Mouse (Mus musculus): Measurements from ENCODE around the gene Ube2g1. TPM values are rescaled to one million over a fixed set of nuclear protein-coding genes. Genes with fewer than 3 reads are reported as not detected.

The Ube2g1 gene
- polyA plus RNA-seq, 2 experiments: 7.5 to 21.7 TPM

DNA sequence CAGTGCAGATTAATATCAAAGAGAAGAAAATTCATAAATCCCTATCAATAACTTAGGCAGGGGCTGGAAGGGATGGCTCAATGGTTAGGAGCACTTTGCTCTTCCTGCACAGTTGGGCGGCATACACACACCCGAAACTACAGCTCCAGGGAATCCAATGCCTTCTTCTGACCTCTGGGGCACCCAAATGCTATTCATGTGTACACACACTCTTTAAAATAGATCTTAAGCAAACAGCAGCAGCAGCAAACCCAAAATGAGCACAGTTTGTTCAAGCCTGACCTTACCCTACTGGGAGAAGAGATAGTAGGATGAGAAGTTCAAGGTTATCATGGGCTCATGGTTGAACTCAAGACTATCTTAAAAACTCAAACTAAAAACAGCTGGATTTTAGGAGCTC is 24.0 kb upstream of the Ube2g1 start:
- DNase-seq (ENCODE audit: low read depth in 3 of 3, low spot score in 3 of 3): no peak
- H3K9ac ChIP-seq (replicated peaks): no peak overlapping the region
- 71% methylated on average over 2 of the region's 2 CpGs for WGBS (ENCODE audit: insufficient replicate concordance)
- no peaks in the 10 kb centered on the region for H3K36me3 ChIP-seq (replicated peaks; ENCODE audit: control insufficient read depth, insufficient read depth, low read depth)
- peaks cover 0 to 14% of the 10 kb centered on the region in 2 experiments; a peak in 2 of 4 replicates for H3K4me1 ChIP-seq (replicated peaks; ENCODE audit: control insufficient read depth in 2 of 2, insufficient read depth in 2 of 2, low read length in 1 of 2)
- no peak for ATAC-seq (ENCODE audit: insufficient read depth)
- H3K27ac ChIP-seq: no peak overlapping the region
- no peaks in the 10 kb centered on the region for H3K9me3 ChIP-seq (ENCODE audit: control insufficient read depth, low read length)
- no peak overlapping the region for H3K4me2 ChIP-seq (ENCODE audit: low read depth)
- no peak overlapping the region for H3K4me3 ChIP-seq (ENCODE audit: insufficient read depth in 1 of 2, low read depth in 2 of 2, low read length in 2 of 2)
- no peak for TF ChIP-seq EP300 (IDR thresholded peaks at IDR 0.05; ENCODE audit: low read depth)
- no peak for TF ChIP-seq CTCF (IDR thresholded peaks at IDR 0.05; ENCODE audit: low read depth)
- H3K27me3 ChIP-seq (ENCODE audit: control insufficient read depth, insufficient read depth, low read length): no peaks in the 10 kb centered on the region

DNA sequence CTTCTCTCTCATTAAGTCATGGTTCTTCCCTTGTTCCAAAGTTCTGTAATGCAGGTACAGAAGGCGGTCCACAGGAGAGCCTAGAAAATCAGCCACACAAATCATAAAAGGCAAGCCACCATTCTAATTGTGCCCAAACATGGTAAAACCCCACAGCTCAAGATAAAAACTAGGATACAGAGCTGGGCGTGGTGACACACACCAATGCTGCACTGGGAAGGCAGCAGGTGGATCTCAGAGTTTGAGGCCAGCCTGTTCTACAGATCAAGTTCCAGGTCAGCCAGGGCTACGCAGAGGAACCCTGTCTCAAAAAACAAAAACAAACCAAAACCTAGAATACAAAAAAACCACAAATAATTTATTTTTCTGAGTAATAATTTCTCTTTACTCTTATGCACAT is 20.5 kb upstream of the Ube2g1 start:
- H3K36me3 ChIP-seq (replicated peaks; ENCODE audit: control insufficient read depth, insufficient read depth, low read depth): no peaks in the 10 kb centered on the region
- no peak for TF ChIP-seq CTCF (IDR thresholded peaks at IDR 0.05; ENCODE audit: low read depth)
- no peak for TF ChIP-seq EP300 (IDR thresholded peaks at IDR 0.05; ENCODE audit: low read depth)
- H3K4me2 ChIP-seq (ENCODE audit: low read depth): no peak overlapping the region
- no peak overlapping the region for H3K4me3 ChIP-seq (ENCODE audit: insufficient read depth in 1 of 2, low read depth in 2 of 2, low read length in 2 of 2)
- WGBS (ENCODE audit: insufficient replicate concordance): 48% methylated on average over 3 of the region's 3 CpGs
- no peak overlapping the region for H3K27ac ChIP-seq
- H3K9me3 ChIP-seq (ENCODE audit: control insufficient read depth, low read length): no peaks in the 10 kb centered on the region
- no peak overlapping the region for H3K9ac ChIP-seq (replicated peaks)
- no peak for ATAC-seq (ENCODE audit: insufficient read depth)
- DNase-seq (ENCODE audit: low read depth in 3 of 3, low spot score in 3 of 3): no peak
- no peaks in the 10 kb centered on the region for H3K27me3 ChIP-seq (ENCODE audit: control insufficient read depth, insufficient read depth, low read length)
- peaks cover 0 to 14% of the 10 kb centered on the region in 2 experiments; a peak in 2 of 4 replicates for H3K4me1 ChIP-seq (replicated peaks; ENCODE audit: control insufficient read depth in 2 of 2, insufficient read depth in 2 of 2, low read length in 1 of 2)

DNA sequence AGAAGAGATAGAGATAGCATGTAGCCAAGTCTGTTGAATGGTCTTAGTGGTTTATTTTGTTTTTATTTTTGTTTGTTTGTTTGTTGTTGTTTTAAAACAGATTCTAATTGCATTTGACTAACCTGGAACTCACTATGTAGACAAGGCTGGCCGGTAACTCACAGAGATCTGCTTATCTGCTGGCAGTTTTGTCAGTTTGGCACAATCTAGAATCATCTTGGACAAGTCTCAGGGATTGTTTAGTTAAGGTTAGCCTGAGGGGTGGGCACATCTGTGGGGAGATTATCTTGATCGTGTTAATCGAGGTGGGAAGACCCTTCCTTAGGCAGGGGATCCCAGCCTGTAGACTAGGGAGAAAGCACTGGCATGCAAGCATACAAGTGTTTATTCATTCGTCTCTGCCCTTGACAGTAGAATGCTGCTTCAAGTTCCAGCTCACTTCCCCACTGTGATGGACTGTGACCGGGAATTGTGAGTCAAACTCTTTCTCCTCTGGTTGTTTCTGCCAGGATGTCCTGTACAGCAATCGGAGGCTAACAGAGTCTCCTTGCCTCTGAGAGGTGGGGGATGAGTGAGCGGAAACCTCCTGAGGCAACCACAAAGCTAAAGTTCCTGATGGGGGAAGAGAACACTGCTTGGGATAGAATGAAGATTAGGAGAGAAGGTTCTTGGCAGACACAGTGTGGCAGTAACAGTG is 19.4 kb upstream of the Ube2g1 start:
- no peak overlapping the region for H3K4me3 ChIP-seq (ENCODE audit: insufficient read depth in 1 of 2, low read depth in 2 of 2, low read length in 2 of 2)
- H3K9me3 ChIP-seq (ENCODE audit: control insufficient read depth, low read length): no peaks in the 10 kb centered on the region
- H3K27ac ChIP-seq: no peak overlapping the region
- no peak overlapping the region for H3K4me2 ChIP-seq (ENCODE audit: low read depth)
- DNase-seq (ENCODE audit: low read depth in 3 of 3, low spot score in 3 of 3) (no peak), ATAC-seq (ENCODE audit: insufficient read depth) (no peak)
- WGBS (ENCODE audit: insufficient replicate concordance): 16% methylated on average over 7 of the region's 7 CpGs
- no peaks in the 10 kb centered on the region for H3K27me3 ChIP-seq (ENCODE audit: control insufficient read depth, insufficient read depth, low read length)
- TF ChIP-seq CTCF (IDR thresholded peaks at IDR 0.05; ENCODE audit: low read depth) (no peak), EP300 (IDR thresholded peaks at IDR 0.05; ENCODE audit: low read depth) (no peak)
- H3K4me1 ChIP-seq (replicated peaks; ENCODE audit: control insufficient read depth in 2 of 2, insufficient read depth in 2 of 2, low read length in 1 of 2): peaks cover 0 to 13% of the 10 kb centered on the region in 2 experiments; a peak in 2 of 4 replicates
- H3K9ac ChIP-seq (replicated peaks): no peak overlapping the region
- H3K36me3 ChIP-seq (replicated peaks; ENCODE audit: control insufficient read depth, insufficient read depth, low read depth): no peaks in the 10 kb centered on the region

DNA sequence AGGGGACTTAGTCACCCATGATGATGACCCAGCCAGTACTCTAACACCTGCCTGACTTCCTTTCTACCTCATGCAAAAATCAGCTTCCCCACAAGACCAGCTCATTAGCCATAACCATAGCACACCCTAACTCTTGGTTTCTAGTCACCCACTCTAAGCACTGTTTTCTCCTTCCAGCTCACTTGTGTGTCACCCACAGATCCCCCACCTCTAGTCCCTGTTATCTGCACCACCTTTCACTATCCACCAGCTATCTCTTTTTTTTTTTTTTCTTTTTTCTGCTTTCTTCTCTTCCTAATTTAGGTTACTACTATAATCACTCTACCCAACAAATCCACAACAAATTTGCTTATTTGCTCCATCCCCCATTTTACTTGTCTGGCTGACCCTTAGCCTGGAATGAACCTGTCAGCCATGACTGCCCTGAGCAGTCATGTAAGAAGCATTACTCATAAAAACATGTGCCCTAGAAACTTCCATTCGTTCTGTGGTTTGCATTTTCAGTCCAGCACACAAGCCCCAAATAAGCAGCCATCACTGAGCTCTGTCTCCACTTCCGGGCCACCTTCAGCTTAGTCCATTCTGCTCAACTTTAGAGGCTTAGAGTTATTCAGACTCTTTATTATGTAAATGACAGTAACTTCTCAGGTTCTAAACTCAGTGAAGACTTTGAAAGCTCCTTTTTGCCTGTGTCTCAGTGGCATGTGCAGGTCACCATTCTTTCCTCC is 11.9 kb upstream of the Ube2g1 start:
- H3K27me3 ChIP-seq (ENCODE audit: control insufficient read depth, insufficient read depth, low read length): no peaks in the 10 kb centered on the region
- WGBS (ENCODE audit: insufficient replicate concordance): 53% methylated on average over 2 of the region's 2 CpGs

DNA sequence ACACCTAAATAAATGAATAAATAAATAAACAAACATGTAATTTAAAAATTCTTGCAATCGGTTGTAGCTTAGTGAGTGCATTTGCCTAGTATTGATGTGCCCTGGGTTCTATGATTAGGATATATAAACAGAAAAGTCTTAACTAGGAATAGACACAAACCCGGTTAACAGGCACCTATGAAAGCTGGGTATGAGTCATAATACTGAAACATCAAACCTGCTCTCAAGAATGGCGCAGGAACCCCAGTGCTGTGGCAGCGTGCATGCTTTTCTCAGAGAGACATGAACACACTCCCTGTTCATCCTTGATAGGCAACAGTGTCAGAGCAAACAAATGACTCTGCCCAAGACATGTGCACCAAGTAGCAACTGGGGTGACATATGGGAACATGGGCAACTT is 9.3 kb upstream of the Ube2g1 start:
- H3K4me3 ChIP-seq (ENCODE audit: insufficient read depth in 1 of 2, low read depth in 2 of 2, low read length in 2 of 2): no peak overlapping the region
- no peak overlapping the region for H3K4me2 ChIP-seq (ENCODE audit: low read depth)
- no peaks in the 10 kb centered on the region for H3K27me3 ChIP-seq (ENCODE audit: control insufficient read depth, insufficient read depth, low read length)
- no peaks in the 10 kb centered on the region for H3K36me3 ChIP-seq (replicated peaks; ENCODE audit: control insufficient read depth, insufficient read depth, low read depth)
- H3K9ac ChIP-seq (replicated peaks): no peak overlapping the region
- TF ChIP-seq EP300 (IDR thresholded peaks at IDR 0.05; ENCODE audit: low read depth): no peak
- no peak for TF ChIP-seq CTCF (IDR thresholded peaks at IDR 0.05; ENCODE audit: low read depth)
- H3K9me3 ChIP-seq (ENCODE audit: control insufficient read depth, low read length): no peaks in the 10 kb centered on the region
- WGBS (ENCODE audit: insufficient replicate concordance): 71% methylated on average over 4 of the region's 4 CpGs
- 0 out of 4 replicates have a peak, but pooled peaks cover 0 to 2% of the 10 kb centered on the region in 2 experiments for H3K4me1 ChIP-seq (replicated peaks; ENCODE audit: control insufficient read depth in 2 of 2, insufficient read depth in 2 of 2, low read length in 1 of 2)
- ATAC-seq (ENCODE audit: insufficient read depth) (no peak), DNase-seq (ENCODE audit: low read depth in 3 of 3, low spot score in 3 of 3) (no peak)
- H3K27ac ChIP-seq: no peak overlapping the region

More for the DNA sequence above, 11.9 kb upstream of the Ube2g1 start:
- TF ChIP-seq CTCF (IDR thresholded peaks at IDR 0.05; ENCODE audit: low read depth) (no peak), EP300 (IDR thresholded peaks at IDR 0.05; ENCODE audit: low read depth) (no peak)
- ATAC-seq (ENCODE audit: insufficient read depth) (no peak), DNase-seq (ENCODE audit: low read depth in 3 of 3, low spot score in 3 of 3) (no peak)
- no peaks in the 10 kb centered on the region for H3K4me1 ChIP-seq (replicated peaks; ENCODE audit: control insufficient read depth in 2 of 2, insufficient read depth in 2 of 2, low read length in 1 of 2)
- no peak overlapping the region for H3K4me2 ChIP-seq (ENCODE audit: low read depth)
- no peaks in the 10 kb centered on the region for H3K36me3 ChIP-seq (replicated peaks; ENCODE audit: control insufficient read depth, insufficient read depth, low read depth)
- no peak overlapping the region for H3K9ac ChIP-seq (replicated peaks)
- no peak overlapping the region for H3K27ac ChIP-seq
- H3K4me3 ChIP-seq (ENCODE audit: insufficient read depth in 1 of 2, low read depth in 2 of 2, low read length in 2 of 2): no peak overlapping the region
- H3K9me3 ChIP-seq (ENCODE audit: control insufficient read depth, low read length): no peaks in the 10 kb centered on the region

Data from liver, embryonic 14.5 days (tissue).